Mouse (Mus musculus): ENCODE results near the gene Hc. TPM values are rescaled to one million over a fixed set of nuclear protein-coding genes. Genes with fewer than 3 reads are reported as not detected.

Gene Hc
- under 1 TPM; 0.45 to 0.65 TPM for total RNA-seq (2021)

GRCm38 (mm10) chr2:35061338-35061737 is at the start of gene Hc:
Gene Hc, minus strand, starts transcription at chr2:35061438.
- intact Hi-C loops (cut with DNase I): no loop called here
- no peak for DNase-seq (ENCODE audit: extremely low spot score in 1 of 2, low spot score in 2 of 2)

- intact Hi-C loops (cut with DNase I): no loop called here
- no peak for DNase-seq (ENCODE audit: extremely low spot score in 1 of 2, low spot score in 2 of 2)
These were observed 49.3 kb upstream of the Hc start for GRCm38 (mm10) chr2:35110521-35110920.

- no peak for DNase-seq (ENCODE audit: extremely low spot score in 1 of 2, low spot score in 2 of 2)
- intact Hi-C loops (cut with DNase I): loop anchor here (2.0 to 5.0 kb wide), 2 partner anchors 239 to 283 kb away; partner anchors contain the start of gene Fbxw2
These were observed 48.7 kb upstream of the Hc start for GRCm38 (mm10) chr2:35109924-35110304.

- intact Hi-C loops (cut with DNase I): loop anchor here (2.0 to 5.0 kb wide), 2 partner anchors 239 to 282 kb away; partner anchors contain the start of gene Fbxw2
- DNase-seq (ENCODE audit: extremely low spot score in 1 of 2, low spot score in 2 of 2): peak; percentile 89 to 96
These were observed 48.1 kb upstream of the Hc start, which contains the start of gene Cntrl for GRCm38 (mm10) chr2:35109141-35109923. Gene Cntrl, plus strand, starts transcription at chr2:35109492.

- DNase-seq (ENCODE audit: extremely low spot score in 1 of 2, low spot score in 2 of 2): peak; percentile 24 to 48
- intact Hi-C loops (cut with DNase I): loop anchor here (1.0 to 5.0 kb wide), 3 partner anchors 63 to 281 kb away; partner anchors contain the start of gene Fbxw2
These were observed 47.5 kb upstream of the Hc start for GRCm38 (mm10) chr2:35108712-35109111.

GRCm38 (mm10) chr2:35107984-35108635 is 46.9 kb upstream of the Hc start:
- intact Hi-C loops (cut with DNase I): loop anchor here (1.0 to 5.0 kb wide), 3 partner anchors 63 to 281 kb away; partner anchors contain the start of gene Fbxw2
- DNase-seq (ENCODE audit: extremely low spot score in 1 of 2, low spot score in 2 of 2): no peak

GRCm38 (mm10) chr2:35104843-35105242 is 43.6 kb upstream of the Hc start:
- intact Hi-C loops (cut with DNase I): loop anchor here (5.0 kb wide), 1 partner anchor 278 kb away; the partner anchor contains the start of gene Fbxw2
- DNase-seq (ENCODE audit: extremely low spot score in 1 of 2, low spot score in 2 of 2): no peak

- intact Hi-C loops (cut with DNase I): no loop called here
- DNase-seq (ENCODE audit: extremely low spot score in 1 of 2, low spot score in 2 of 2): no peak
These were observed 42.3 kb upstream of the Hc start for GRCm38 (mm10) chr2:35103558-35103957.

GRCm38 (mm10) chr2:35102777-35103176 is 41.5 kb upstream of the Hc start:
- intact Hi-C loops (cut with DNase I): no loop called here

GRCm38 (mm10) chr2:35101443-35101842 is 40.2 kb upstream of the Hc start, which contains the start of gene AI182371:
Gene AI182371, minus strand, starts transcription at chr2:35101543.
- no peak for DNase-seq (ENCODE audit: extremely low spot score in 1 of 2, low spot score in 2 of 2)

More at GRCm38 (mm10) chr2:35102777-35103176, 41.5 kb upstream of the Hc start:
- DNase-seq (ENCODE audit: extremely low spot score in 1 of 2, low spot score in 2 of 2): no peak

GRCm38 (mm10) chr2:35100529-35100928 is 39.3 kb upstream of the Hc start:
- intact Hi-C loops (cut with DNase I): no loop called here
- DNase-seq (ENCODE audit: extremely low spot score in 1 of 2, low spot score in 2 of 2): no peak

More at GRCm38 (mm10) chr2:35101443-35101842, 40.2 kb upstream of the Hc start, which contains the start of gene AI182371:
- intact Hi-C loops (cut with DNase I): no loop called here

GRCm38 (mm10) chr2:35087418-35087817 is 26.2 kb upstream of the Hc start:
- intact Hi-C loops (cut with DNase I): no loop called here
- no peak for DNase-seq (ENCODE audit: extremely low spot score in 1 of 2, low spot score in 2 of 2)

- no peak for DNase-seq (ENCODE audit: extremely low spot score in 1 of 2, low spot score in 2 of 2)
- intact Hi-C loops (cut with DNase I): no loop called here
These were observed 17.9 kb upstream of the Hc start for GRCm38 (mm10) chr2:35079166-35079565.

- no peak for DNase-seq (ENCODE audit: extremely low spot score in 1 of 2, low spot score in 2 of 2)
- intact Hi-C loops (cut with DNase I): no loop called here
These were observed 13.1 kb upstream of the Hc start for GRCm38 (mm10) chr2:35074328-35074727.

GRCm38 (mm10) chr2:35072547-35072946 is 11.3 kb upstream of the Hc start:
- intact Hi-C loops (cut with DNase I): no loop called here
- no peak for DNase-seq (ENCODE audit: extremely low spot score in 1 of 2, low spot score in 2 of 2)

- no peak for DNase-seq (ENCODE audit: extremely low spot score in 1 of 2, low spot score in 2 of 2)
- intact Hi-C loops (cut with DNase I): no loop called here
These were observed 9.0 kb upstream of the Hc start for GRCm38 (mm10) chr2:35070275-35070674.

- intact Hi-C loops (cut with DNase I): no loop called here
These were observed 7.9 kb upstream of the Hc start for GRCm38 (mm10) chr2:35069124-35069523.

GRCm38 (mm10) chr2:35067117-35067516 is 5.9 kb upstream of the Hc start:
- intact Hi-C loops (cut with DNase I): no loop called here

More at GRCm38 (mm10) chr2:35069124-35069523, 7.9 kb upstream of the Hc start:
- no peak for DNase-seq (ENCODE audit: extremely low spot score in 1 of 2, low spot score in 2 of 2)

GRCm38 (mm10) chr2:35066525-35067082 is 5.4 kb upstream of the Hc start:
- intact Hi-C loops (cut with DNase I): no loop called here

More at GRCm38 (mm10) chr2:35067117-35067516, 5.9 kb upstream of the Hc start:
- DNase-seq (ENCODE audit: extremely low spot score in 1 of 2, low spot score in 2 of 2): no peak

More at GRCm38 (mm10) chr2:35066525-35067082, 5.4 kb upstream of the Hc start:
- no peak for DNase-seq (ENCODE audit: extremely low spot score in 1 of 2, low spot score in 2 of 2)

All from left cerebral cortex, postnatal 10 days (tissue).